Mouse (Mus musculus): Measurements from ENCODE around the gene Rbm39. TPM values are rescaled to one million over a fixed set of nuclear protein-coding genes. Genes with fewer than 3 reads are reported as not detected.

Rbm39 gene
- polyA plus RNA-seq, 1 experiment from 2014 or later, result 423 TPM

- no peak overlapping the region for H3K4me2 ChIP-seq (ENCODE audit: low read length)
- H3K4me3 ChIP-seq (ENCODE audit: control insufficient read depth in 1 of 2, insufficient read depth in 1 of 2, low read depth in 1 of 2, low read length in 2 of 2), result peak overlapping the region; percentile 93 to 95
- peaks cover 42% of the 10 kb centered on the region for H3K36me3 ChIP-seq (ENCODE audit: control insufficient read depth, insufficient read depth, low read length)
- peak overlapping the region; percentile 100 for H3K9ac ChIP-seq (ENCODE audit: low read length)
- peak overlapping the region; percentile 91 to 98 for H3K27ac ChIP-seq (replicated peaks in 1 of 2; ENCODE audit: control insufficient read depth in 1 of 2, insufficient read depth in 1 of 2, low read depth in 2 of 2, low read length in 2 of 2)
- H3K9me3 ChIP-seq (ENCODE audit: control insufficient read depth, low read length), result no peaks in the 10 kb centered on the region
- WGBS, result 1% methylated on average over 41 of the region's 41 CpGs
- no peak; the same call in 1 of the 2 replicates for ATAC-seq (ENCODE audit: insufficient number of reproducible peaks, insufficient read depth, low FRiP score, low read depth)
- H3K27me3 ChIP-seq (ENCODE audit: control insufficient read depth, insufficient read depth, low read length), result no peaks in the 10 kb centered on the region
- H3K4me1 ChIP-seq (ENCODE audit: control insufficient read depth in 2 of 2, insufficient read depth in 2 of 2, low read length in 2 of 2), result peaks cover 2 to 29% of the 10 kb centered on the region in 2 experiments; a peak in 3 of 4 replicates
Measured at GRCm38 (mm10) chr2:156179796-156180093, 293 bp downstream of the Rbm39 start.

- Histone ChIP-seq H3K9ac (ENCODE audit: low read length) (peak overlapping the region; percentile 100), H3K9me3 (ENCODE audit: control insufficient read depth, low read length) (no peaks in the 10 kb centered on the region), H3K4me3 (ENCODE audit: control insufficient read depth in 1 of 2, insufficient read depth in 1 of 2, low read depth in 1 of 2, low read length in 2 of 2) (peak overlapping the region; percentile 93 to 95), H3K4me1 (ENCODE audit: control insufficient read depth in 2 of 2, insufficient read depth in 2 of 2, low read length in 2 of 2) (peaks cover 2 to 29% of the 10 kb centered on the region in 2 experiments; a peak in 3 of 4 replicates), H3K27ac (replicated peaks in 1 of 2; ENCODE audit: control insufficient read depth in 1 of 2, insufficient read depth in 1 of 2, low read depth in 2 of 2, low read length in 2 of 2) (peak overlapping the region; percentile 91 to 98), H3K4me2 (ENCODE audit: low read length) (peak overlapping the region; percentile 87), H3K36me3 (ENCODE audit: control insufficient read depth, insufficient read depth, low read length) (peaks cover 47% of the 10 kb centered on the region), H3K27me3 (ENCODE audit: control insufficient read depth, insufficient read depth, low read length) (no peaks in the 10 kb centered on the region)
- under 1% methylated on average over 47 of the region's 47 CpGs for WGBS
- peak; percentile 63 for ATAC-seq (ENCODE audit: insufficient number of reproducible peaks, insufficient read depth, low FRiP score, low read depth)
Measured at GRCm38 (mm10) chr2:156179046-156179795, 817 bp downstream of the Rbm39 start.

DNA sequence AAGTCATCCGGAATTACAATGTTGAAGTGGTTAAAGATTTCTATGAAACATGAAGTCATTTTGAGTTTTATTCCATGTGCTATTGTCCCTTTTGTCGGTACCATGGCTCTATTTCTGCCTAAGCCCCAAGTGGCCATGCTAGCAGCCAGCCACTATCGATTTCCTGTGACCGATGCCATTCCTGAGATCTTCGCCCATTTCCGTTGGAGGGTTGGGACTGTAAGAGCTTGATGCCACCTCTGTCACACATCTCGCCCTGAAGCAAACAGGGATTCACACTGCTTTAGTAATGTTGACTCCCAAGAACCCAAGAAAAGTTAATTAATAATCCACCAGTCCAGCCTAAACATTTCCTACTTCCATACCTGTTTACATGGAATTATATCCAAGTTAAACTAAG, 2.4 kb downstream of the Rbm39 start:
- Histone ChIP-seq H3K27me3 (ENCODE audit: control insufficient read depth, insufficient read depth, low read length) (no peaks in the 10 kb centered on the region), H3K4me3 (ENCODE audit: control insufficient read depth in 1 of 2, insufficient read depth in 1 of 2, low read depth in 1 of 2, low read length in 2 of 2) (peak overlapping the region; percentile 14 to 95; a peak in 3 of 4 replicates), H3K4me1 (ENCODE audit: control insufficient read depth in 2 of 2, insufficient read depth in 2 of 2, low read length in 2 of 2) (peaks cover 2 to 29% of the 10 kb centered on the region in 2 experiments; a peak in 3 of 4 replicates), H3K27ac (replicated peaks in 1 of 2; ENCODE audit: control insufficient read depth in 1 of 2, insufficient read depth in 1 of 2, low read depth in 2 of 2, low read length in 2 of 2) (no peak overlapping the region), H3K9ac (ENCODE audit: low read length) (peak overlapping the region; percentile 100; the same call in 1 of the 2 replicates), H3K4me2 (ENCODE audit: low read length) (peak overlapping the region; percentile 87), H3K9me3 (ENCODE audit: control insufficient read depth, low read length) (no peaks in the 10 kb centered on the region), H3K36me3 (ENCODE audit: control insufficient read depth, insufficient read depth, low read length) (peaks cover 62% of the 10 kb centered on the region)
- ATAC-seq (ENCODE audit: insufficient number of reproducible peaks, insufficient read depth, low FRiP score, low read depth), result no peak
- WGBS, result 49% methylated on average over 7 of the region's 7 CpGs

GRCm38 (mm10) chr2:156177079-156177478, 3.0 kb downstream of the Rbm39 start:
- Histone ChIP-seq H3K4me1 (ENCODE audit: control insufficient read depth in 2 of 2, insufficient read depth in 2 of 2, low read length in 2 of 2) (peaks cover 2 to 29% of the 10 kb centered on the region in 2 experiments; a peak in 3 of 4 replicates), H3K27me3 (ENCODE audit: control insufficient read depth, insufficient read depth, low read length) (no peaks in the 10 kb centered on the region), H3K9me3 (ENCODE audit: control insufficient read depth, low read length) (no peaks in the 10 kb centered on the region), H3K4me3 (ENCODE audit: control insufficient read depth in 1 of 2, insufficient read depth in 1 of 2, low read depth in 1 of 2, low read length in 2 of 2) (no peak overlapping the region; a peak in 1 of 4 replicates), H3K4me2 (ENCODE audit: low read length) (peak overlapping the region; percentile 34), H3K9ac (ENCODE audit: low read length) (no peak overlapping the region), H3K36me3 (ENCODE audit: control insufficient read depth, insufficient read depth, low read length) (peaks cover 67% of the 10 kb centered on the region), H3K27ac (replicated peaks in 1 of 2; ENCODE audit: control insufficient read depth in 1 of 2, insufficient read depth in 1 of 2, low read depth in 2 of 2, low read length in 2 of 2) (no peak overlapping the region)
- no peak for ATAC-seq (ENCODE audit: insufficient number of reproducible peaks, insufficient read depth, low FRiP score, low read depth)
- WGBS, result 62% methylated on average over 6 of the region's 6 CpGs

DNA sequence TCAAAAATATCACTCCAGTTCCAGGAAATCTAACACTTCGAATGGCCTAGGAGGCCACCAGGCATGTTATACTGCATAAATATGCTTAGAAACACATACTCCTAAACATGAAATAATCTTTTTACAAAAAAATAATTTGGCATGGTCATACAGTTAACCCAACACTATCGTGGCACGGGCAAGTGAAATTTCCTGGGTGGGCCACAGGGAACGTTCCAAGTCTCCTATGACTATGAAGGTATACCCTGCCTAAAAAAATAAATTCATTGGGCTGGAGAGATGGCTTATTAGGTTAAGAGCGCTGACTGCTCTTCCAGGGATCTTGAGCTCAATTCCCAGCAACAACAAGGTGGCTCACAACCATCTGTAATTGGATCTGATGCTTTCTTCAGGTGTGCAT, 13.5 kb downstream of the Rbm39 start:
- Histone ChIP-seq H3K4me1 (ENCODE audit: control insufficient read depth in 2 of 2, insufficient read depth in 2 of 2, low read length in 2 of 2) (no peaks in the 10 kb centered on the region), H3K4me2 (ENCODE audit: low read length) (no peak overlapping the region), H3K36me3 (ENCODE audit: control insufficient read depth, insufficient read depth, low read length) (peaks cover 99% of the 10 kb centered on the region), H3K9me3 (ENCODE audit: control insufficient read depth, low read length) (no peaks in the 10 kb centered on the region), H3K27me3 (ENCODE audit: control insufficient read depth, insufficient read depth, low read length) (no peaks in the 10 kb centered on the region), H3K4me3 (ENCODE audit: control insufficient read depth in 1 of 2, insufficient read depth in 1 of 2, low read depth in 1 of 2, low read length in 2 of 2) (no peak overlapping the region), H3K27ac (replicated peaks in 1 of 2; ENCODE audit: control insufficient read depth in 1 of 2, insufficient read depth in 1 of 2, low read depth in 2 of 2, low read length in 2 of 2) (no peak overlapping the region), H3K9ac (ENCODE audit: low read length) (no peak overlapping the region)
- WGBS, result 94% methylated on average over 5 of the region's 5 CpGs
- no peak for ATAC-seq (ENCODE audit: insufficient number of reproducible peaks, insufficient read depth, low FRiP score, low read depth)

GRCm38 (mm10) chr2:156165478-156165877, 14.6 kb downstream of the Rbm39 start:
- Histone ChIP-seq H3K4me1 (ENCODE audit: control insufficient read depth in 2 of 2, insufficient read depth in 2 of 2, low read length in 2 of 2) (no peaks in the 10 kb centered on the region), H3K4me2 (ENCODE audit: low read length) (no peak overlapping the region), H3K9ac (ENCODE audit: low read length) (no peak overlapping the region), H3K27ac (replicated peaks in 1 of 2; ENCODE audit: control insufficient read depth in 1 of 2, insufficient read depth in 1 of 2, low read depth in 2 of 2, low read length in 2 of 2) (no peak overlapping the region), H3K36me3 (ENCODE audit: control insufficient read depth, insufficient read depth, low read length) (peaks cover 99% of the 10 kb centered on the region), H3K27me3 (ENCODE audit: control insufficient read depth, insufficient read depth, low read length) (no peaks in the 10 kb centered on the region), H3K9me3 (ENCODE audit: control insufficient read depth, low read length) (no peaks in the 10 kb centered on the region), H3K4me3 (ENCODE audit: control insufficient read depth in 1 of 2, insufficient read depth in 1 of 2, low read depth in 1 of 2, low read length in 2 of 2) (no peak overlapping the region)
- WGBS, result 94% methylated on average over 1 of the region's 1 CpGs
- no peak for ATAC-seq (ENCODE audit: insufficient number of reproducible peaks, insufficient read depth, low FRiP score, low read depth)

DNA sequence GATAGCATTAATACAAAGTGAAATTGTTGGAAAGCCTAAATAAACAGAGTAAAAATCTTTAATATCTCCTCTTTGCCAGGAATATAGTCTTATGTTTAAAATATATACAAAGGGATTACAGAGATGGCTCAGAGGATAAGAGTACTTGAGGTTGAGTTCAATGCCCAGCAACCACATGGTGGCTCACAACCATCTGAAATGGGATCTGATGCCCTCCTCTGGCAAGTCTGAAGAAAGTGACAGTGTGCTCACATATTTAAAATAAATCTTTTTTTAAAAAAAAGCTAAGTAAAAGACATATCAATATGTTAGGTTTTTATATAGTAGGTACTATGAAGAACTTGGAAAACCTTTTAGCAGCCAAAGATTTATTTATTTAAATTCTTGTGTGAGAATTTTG, 28.5 kb downstream of the Rbm39 start:
- Histone ChIP-seq H3K27me3 (ENCODE audit: control insufficient read depth, insufficient read depth, low read length) (no peaks in the 10 kb centered on the region), H3K9me3 (ENCODE audit: control insufficient read depth, low read length) (no peaks in the 10 kb centered on the region), H3K9ac (ENCODE audit: low read length) (no peak overlapping the region), H3K36me3 (ENCODE audit: control insufficient read depth, insufficient read depth, low read length) (peaks cover 97% of the 10 kb centered on the region), H3K4me1 (ENCODE audit: control insufficient read depth in 2 of 2, insufficient read depth in 2 of 2, low read length in 2 of 2) (no peaks in the 10 kb centered on the region), H3K27ac (replicated peaks in 1 of 2; ENCODE audit: control insufficient read depth in 1 of 2, insufficient read depth in 1 of 2, low read depth in 2 of 2, low read length in 2 of 2) (no peak overlapping the region), H3K4me3 (ENCODE audit: control insufficient read depth in 1 of 2, insufficient read depth in 1 of 2, low read depth in 1 of 2, low read length in 2 of 2) (no peak overlapping the region), H3K4me2 (ENCODE audit: low read length) (no peak overlapping the region)
- ATAC-seq (ENCODE audit: insufficient number of reproducible peaks, insufficient read depth, low FRiP score, low read depth), result no peak

Data from heart, embryonic 14.5 days (tissue).